Mouse (Mus musculus) CH12.LX (cell line): ENCODE measurements around the gene Prox1. TPM values are rescaled to one million over a fixed set of nuclear protein-coding genes. Genes with fewer than 3 reads are reported as not detected.

ENCODE experiments used
- DNase-seq: peaks from one replicate; pipeline ENCODE4 v3.0.0-alpha.2; 2013; ENCODE audit errors: extremely low read depth
- H3K27ac ChIP-seq: 2 replicates; pipeline ENCODE4 v1.5.1; 2012; ENCODE audit warnings: low read depth, mild to moderate bottlenecking, control low read depth, moderate library complexity; ENCODE audit not compliant: insufficient read depth
- H3K27me3 ChIP-seq: replicated peaks from 2 replicates; pipeline ENCODE3; 2012; ENCODE audit warnings: inconsistent platforms
- H3K36me3 ChIP-seq, 2 experiments: replicated peaks in 1 of 2; 2 replicates each; pipeline versions ENCODE3 to v1.6.1; 2012; ENCODE audit warnings: inconsistent platforms in 1 of 2, low read length in 1 of 2, mild to moderate bottlenecking in 1 of 2, mixed read lengths in 1 of 2, moderate library complexity in 1 of 2; ENCODE audit not compliant: control insufficient read depth in 1 of 2, insufficient read depth in 1 of 2
- H3K4me1 ChIP-seq, 2 experiments: 2 replicates each; pipeline ENCODE4 v1.6.1; 2012; ENCODE audit warnings: inconsistent platforms in 1 of 2, moderate library complexity in 1 of 2; ENCODE audit not compliant: insufficient read depth in 2 of 2, control insufficient read depth in 1 of 2
- H3K4me2 ChIP-seq: 2 replicates; pipeline ENCODE4 v1.6.1; 2012; ENCODE audit warnings: low read depth, mild to moderate bottlenecking, control low read depth; ENCODE audit not compliant: poor library complexity, insufficient read depth, severe bottlenecking
- H3K4me3 ChIP-seq, 3 experiments: fragments of 150-350 bp in 1 of 3; sonication (generic) in 1 of 3; replicated peaks in 1 of 3; 2 replicates each; pipeline versions ENCODE3 to v1.5.1; 2011 to 2012; ENCODE audit warnings: low read depth in 2 of 3, low read length in 2 of 3, mild to moderate bottlenecking in 2 of 3, moderate library complexity in 2 of 3, control low read depth in 1 of 3, improper control_type of control experiment in 1 of 3, inconsistent platforms in 1 of 3, mixed read lengths in 1 of 3; ENCODE audit not compliant: poor library complexity in 1 of 3
- H3K79me2 ChIP-seq: replicated peaks from 2 replicates; pipeline ENCODE4 v1.6.1; 2012; ENCODE audit warnings: mild to moderate bottlenecking, moderate library complexity; ENCODE audit not compliant: control insufficient read depth, poor library complexity, insufficient read depth, severe bottlenecking; ENCODE audit errors: extremely low read depth
- H3K9ac ChIP-seq: 2 replicates; pipeline ENCODE4 v1.6.1; 2012; ENCODE audit warnings: low read depth, mild to moderate bottlenecking, control low read depth, moderate library complexity; ENCODE audit not compliant: insufficient read depth
- H3K9me3 ChIP-seq: replicated peaks from 2 replicates; pipeline ENCODE3; 2012; ENCODE audit warnings: low read length, inconsistent platforms, mixed read lengths
- CHD1 ChIP-seq: IDR thresholded peaks from 2 replicates; pipeline ENCODE4 v1.6.1; 2012; ENCODE audit warnings: low read depth, low read length, improper control_type of control experiment, inconsistent platforms
- ELF1 ChIP-seq: IDR thresholded peaks from 2 replicates; pipeline ENCODE4 v1.6.1; 2014; ENCODE audit warnings: low read depth, mild to moderate bottlenecking, inconsistent platforms, low read length, improper control_type of control experiment
- EP300 ChIP-seq: IDR thresholded peaks from 2 replicates; pipeline ENCODE4 v1.6.1; 2011; ENCODE audit warnings: low read length, improper control_type of control experiment
- GABPA ChIP-seq: IDR thresholded peaks from 2 replicates; pipeline ENCODE4 v1.6.1; 2012; ENCODE audit warnings: low read depth, low read length, improper control_type of control experiment, inconsistent platforms; ENCODE audit not compliant: insufficient replicate concordance
- JUN ChIP-seq: IDR thresholded peaks from 2 replicates; pipeline ENCODE4 v1.6.1; 2011; ENCODE audit warnings: low read depth, mild to moderate bottlenecking, low read length, improper control_type of control experiment, moderate library complexity; ENCODE audit not compliant: insufficient read depth
- JUND ChIP-seq: conservative IDR thresholded peaks from 2 replicates; pipeline ENCODE4 v1.6.1; 2011; ENCODE audit warnings: low read depth, low read length, improper control_type of control experiment
- MAFK ChIP-seq: IDR thresholded peaks from 2 replicates; pipeline ENCODE4 v1.6.1; 2011; ENCODE audit warnings: low read length, improper control_type of control experiment; ENCODE audit not compliant: insufficient replicate concordance
- MEF2A ChIP-seq: IDR thresholded peaks from 2 replicates; pipeline ENCODE4 v1.6.1; 2014; ENCODE audit warnings: low read depth, mild to moderate bottlenecking, inconsistent platforms, low read length, improper control_type of control experiment, borderline replicate concordance
- NELFE ChIP-seq: IDR thresholded peaks from 2 replicates; pipeline ENCODE4 v1.6.1; 2011; ENCODE audit warnings: low read depth, low read length, improper control_type of control experiment
- PAX5 ChIP-seq: IDR thresholded peaks from 2 replicates; pipeline ENCODE4 v1.6.1; 2012; ENCODE audit warnings: low read length, inconsistent platforms, mixed read lengths
- POLR2A ChIP-seq: IDR thresholded peaks from 2 replicates; pipeline ENCODE4 v1.6.1; 2011; ENCODE audit warnings: low read depth, mild to moderate bottlenecking, improper control_type of control experiment, low read length
- POLR2AphosphoS2 ChIP-seq: IDR thresholded peaks from 2 replicates; pipeline ENCODE4 v1.6.1; 2011; ENCODE audit warnings: low read depth, low read length, improper control_type of control experiment
- SIN3A ChIP-seq: IDR thresholded peaks from 2 replicates; pipeline ENCODE4 v1.6.1; 2012; ENCODE audit warnings: low read length, improper control_type of control experiment, inconsistent platforms
- SMC3 ChIP-seq: IDR thresholded peaks from 2 replicates; pipeline ENCODE4 v1.6.1; 2011; ENCODE audit warnings: low read depth, low read length, improper control_type of control experiment
- UBTF ChIP-seq: IDR thresholded peaks from 2 replicates; pipeline ENCODE4 v1.6.1; 2012; ENCODE audit warnings: low read depth, mild to moderate bottlenecking, inconsistent platforms, low read length, improper control_type of control experiment, moderate library complexity
- USF1 ChIP-seq: IDR thresholded peaks from 2 replicates; pipeline ENCODE4 v1.6.1; 2014; ENCODE audit warnings: low read depth, mild to moderate bottlenecking, inconsistent platforms, low read length, improper control_type of control experiment
- USF2 ChIP-seq: conservative IDR thresholded peaks from 2 replicates; pipeline ENCODE4 v1.6.1; 2011; ENCODE audit warnings: low read depth, low read length, improper control_type of control experiment
- ZC3H11A ChIP-seq: IDR thresholded peaks from 2 replicates; pipeline ENCODE4 v1.6.1; 2012; ENCODE audit warnings: low read depth, mild to moderate bottlenecking, inconsistent platforms, low read length, improper control_type of control experiment
- ZKSCAN1 ChIP-seq: IDR thresholded peaks from 2 replicates; pipeline ENCODE4 v1.6.1; 2012; ENCODE audit warnings: low read depth, inconsistent platforms, low read length, improper control_type of control experiment, borderline replicate concordance
- ZNF384 ChIP-seq: IDR thresholded peaks from 2 replicates; pipeline ENCODE4 v1.6.1; 2012; ENCODE audit warnings: low read depth, low read length, improper control_type of control experiment, inconsistent platforms
- dilution Hi-C: fragments of 300-500 bp; cut with MboI; formaldehyde crosslinking; loops from 2 replicates; pipeline ENCODE4 v1.14.3; 2020; ENCODE audit warnings: low sequenced_read_pairs; ENCODE audit not compliant: extremely low pct_unique_long_range_greater_than_20kb, extremely low pct_ligation_motif_present
- in situ Hi-C: fragments of 300-500 bp; cut with MboI; formaldehyde crosslinking; loops from 3 replicates; pipeline ENCODE4 v1.14.3; 2019; ENCODE audit warnings: low sequenced_read_pairs, low pct_ligation_motif_present, low pct_unique_long_range_greater_than_20kb, mixed read lengths
- polyA plus RNA-seq: library from polyadenylated mRNA; unstranded; fragments of >175 nt; gene quantifications from 2 replicates; pipeline ENCODE4 v1.2.1, GENCODE M21; 2012; ENCODE audit warnings: low read depth; ENCODE audit not compliant: insufficient read length
- total RNA-seq, 2 experiments: library from RNA; depleted of rRNA; stranded (reverse); fragments of 300-350 nt in 1 of 2; fragments of >200 nt in 1 of 2; gene quantifications; 2 replicates each; pipeline ENCODE4 v1.2.3; 2012 to 2014

The Prox1 gene
- total and polyA plus RNA-seq, 3 experiments: 0.04 to 0.27 TPM; not detected in 1

DNA sequence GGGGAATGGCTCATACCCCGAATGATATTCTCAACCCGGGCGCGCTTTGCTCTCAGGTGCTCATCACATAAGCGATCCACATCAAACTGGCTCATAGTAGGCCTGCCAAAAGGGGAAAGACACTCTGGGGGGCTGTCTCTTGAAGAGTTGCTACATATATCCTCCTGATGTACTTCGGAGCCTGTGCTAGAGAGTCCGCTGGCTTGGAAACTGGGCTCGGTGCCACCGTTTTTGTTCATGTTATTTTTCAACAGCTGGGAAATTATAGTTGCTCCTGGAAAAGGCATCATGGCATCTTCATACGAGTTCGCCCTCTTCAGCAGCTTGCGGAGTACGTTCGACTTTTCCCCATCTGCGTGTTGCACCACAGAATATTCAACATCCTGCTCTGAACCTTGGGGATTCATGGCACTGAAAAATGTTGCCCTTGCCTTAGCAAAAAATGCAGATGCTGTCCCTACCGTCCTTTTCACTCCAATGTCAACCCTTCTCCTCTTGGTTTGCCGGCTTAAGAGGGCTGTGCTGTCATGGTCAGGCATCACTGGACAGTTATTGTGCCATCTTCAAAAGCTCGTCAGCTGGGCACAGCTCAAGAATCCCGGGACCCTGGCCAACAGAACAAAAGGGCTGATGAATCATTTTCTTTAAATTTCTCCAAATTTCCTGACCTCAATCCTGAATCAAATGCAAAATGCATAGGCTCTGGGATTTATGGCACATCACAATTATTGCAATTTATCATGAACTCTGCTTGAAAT, 8.6 kb downstream of the Prox1 start:
- Histone ChIP-seq H3K9me3 (no peaks in the 10 kb centered on the region), H3K36me3 (no peaks in the 10 kb centered on the region), H3K4me2 (no peak overlapping the region; the same call in 1 of the 2 replicates), H3K4me3 (no peak overlapping the region), H3K9ac (no peak overlapping the region), H3K79me2 (no peaks in the 10 kb centered on the region), H3K27me3 (peaks cover 54% of the 10 kb centered on the region), H3K4me1 (no peaks in the 10 kb centered on the region), H3K27ac (no peak overlapping the region)
- dilution Hi-C loops (no loop called here), in situ Hi-C loops (no loop called here)
- TF ChIP-seq MAFK (no peak), ZKSCAN1 (no peak), GABPA (no peak), JUN (no peak), PAX5 (no peak), MEF2A (no peak), ZC3H11A (no peak)
- DNase-seq: no peak

DNA sequence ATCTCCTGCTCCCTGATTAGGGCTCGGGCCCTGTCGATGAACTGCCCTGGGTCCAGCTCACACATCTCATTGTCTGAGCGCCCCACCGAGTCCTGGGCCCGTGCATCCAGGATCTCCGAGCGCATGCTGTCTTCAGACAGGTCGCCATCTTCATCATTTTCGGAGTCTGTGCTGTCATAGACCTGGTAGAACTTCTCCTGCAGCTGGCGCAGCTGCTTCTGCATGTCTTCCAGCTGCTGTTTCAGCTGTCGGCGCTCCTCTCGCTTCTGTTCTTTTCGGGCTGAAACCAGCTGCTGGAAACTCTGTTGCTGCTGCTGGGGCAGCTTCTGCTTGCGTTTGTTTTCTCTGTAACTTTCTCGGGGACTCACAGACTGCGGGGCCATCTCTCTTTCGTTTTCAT, 9.2 kb downstream of the Prox1 start:
- dilution Hi-C loops (no loop called here), in situ Hi-C loops (no loop called here)
- no peak overlapping the region for H3K27ac ChIP-seq
- no peak overlapping the region; the same call in 1 of the 2 replicates for H3K4me2 ChIP-seq
- no peaks in the 10 kb centered on the region for H3K9me3 ChIP-seq
- peaks cover 56% of the 10 kb centered on the region for H3K27me3 ChIP-seq
- no peaks in the 10 kb centered on the region for H3K79me2 ChIP-seq
- H3K9ac ChIP-seq: no peak overlapping the region
- no peak for DNase-seq
- no peak overlapping the region for H3K4me3 ChIP-seq
- no peak for TF ChIP-seq ELF1
- TF ChIP-seq CHD1: no peak
- no peak for TF ChIP-seq ZNF384
- H3K4me1 ChIP-seq: no peaks in the 10 kb centered on the region
- H3K36me3 ChIP-seq: no peaks in the 10 kb centered on the region

DNA sequence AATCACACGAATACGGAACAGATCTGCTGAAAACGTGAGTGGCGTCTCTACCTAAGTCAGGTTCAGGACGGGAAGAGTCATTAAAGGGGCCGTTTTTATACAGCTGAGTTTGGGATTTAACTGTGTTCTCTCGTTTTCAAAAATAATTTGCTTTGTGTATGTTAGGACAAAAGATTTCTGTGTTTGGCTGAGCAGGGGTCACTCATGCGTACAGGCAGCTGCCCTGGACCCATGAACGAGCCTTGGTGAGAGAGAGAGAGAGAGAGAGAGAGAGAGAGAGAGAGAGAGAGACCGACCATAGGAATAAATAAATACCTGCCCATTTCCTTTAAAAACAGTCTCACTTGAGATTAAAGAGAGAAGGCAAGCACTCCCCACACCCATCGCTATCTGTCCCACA, 11.1 kb downstream of the Prox1 start:
- dilution Hi-C loops (no loop called here), in situ Hi-C loops (no loop called here)
- no peak overlapping the region for H3K9ac ChIP-seq
- no peak overlapping the region for H3K27ac ChIP-seq
- no peaks in the 10 kb centered on the region for H3K4me1 ChIP-seq
- H3K9me3 ChIP-seq: no peaks in the 10 kb centered on the region
- DNase-seq: no peak
- no peaks in the 10 kb centered on the region for H3K36me3 ChIP-seq
- no peak overlapping the region for H3K4me3 ChIP-seq
- H3K27me3 ChIP-seq: peaks cover 52% of the 10 kb centered on the region
- no peak overlapping the region for H3K4me2 ChIP-seq
- no peak for TF ChIP-seq JUND
- TF ChIP-seq POLR2A: no peak
- TF ChIP-seq SIN3A: no peak
- TF ChIP-seq EP300: no peak
- TF ChIP-seq USF2: no peak
- no peak for TF ChIP-seq CHD1
- no peak for TF ChIP-seq MAFK
- no peak for TF ChIP-seq SMC3
- no peak for TF ChIP-seq USF1
- TF ChIP-seq GABPA: no peak
- TF ChIP-seq NELFE: no peak
- TF ChIP-seq UBTF: no peak
- TF ChIP-seq POLR2AphosphoS2: no peak
- H3K79me2 ChIP-seq: no peaks in the 10 kb centered on the region
